Mouse (Mus musculus) C2C12 (cell line): ENCODE measurements around the gene Dscaml1.

Experiments
- CEBPB ChIP-seq: IDR thresholded peaks from one replicate; pipeline ENCODE4 v1.6.1; 2011; ENCODE audit warnings: low read depth, mild to moderate bottlenecking, control low read depth, moderate library complexity
- CTCF ChIP-seq: IDR thresholded peaks from one replicate; pipeline ENCODE4 v1.5.1; 2011; ENCODE audit not compliant: control insufficient read depth, insufficient read depth, insufficient read length
- FOSL1 ChIP-seq: IDR thresholded peaks from one replicate; pipeline ENCODE4 v1.8.0; 2011; ENCODE audit warnings: mild to moderate bottlenecking, low read length; ENCODE audit not compliant: poor library complexity, insufficient read depth, severe bottlenecking
- MYOD1 ChIP-seq: IDR thresholded peaks from one replicate; pipeline ENCODE4 v1.6.1; 2011; ENCODE audit warnings: low read depth; ENCODE audit not compliant: control insufficient read depth, insufficient read length
- MYOG ChIP-seq: IDR thresholded peaks from one replicate; pipeline ENCODE4 v1.6.1; 2011; ENCODE audit not compliant: control insufficient read depth, insufficient read length; ENCODE audit errors: extremely low read depth
- USF1 ChIP-seq: IDR thresholded peaks from one replicate; pipeline ENCODE4 v1.6.1; 2011; ENCODE audit warnings: low read depth, mild to moderate bottlenecking, control low read depth, moderate library complexity

DNA sequence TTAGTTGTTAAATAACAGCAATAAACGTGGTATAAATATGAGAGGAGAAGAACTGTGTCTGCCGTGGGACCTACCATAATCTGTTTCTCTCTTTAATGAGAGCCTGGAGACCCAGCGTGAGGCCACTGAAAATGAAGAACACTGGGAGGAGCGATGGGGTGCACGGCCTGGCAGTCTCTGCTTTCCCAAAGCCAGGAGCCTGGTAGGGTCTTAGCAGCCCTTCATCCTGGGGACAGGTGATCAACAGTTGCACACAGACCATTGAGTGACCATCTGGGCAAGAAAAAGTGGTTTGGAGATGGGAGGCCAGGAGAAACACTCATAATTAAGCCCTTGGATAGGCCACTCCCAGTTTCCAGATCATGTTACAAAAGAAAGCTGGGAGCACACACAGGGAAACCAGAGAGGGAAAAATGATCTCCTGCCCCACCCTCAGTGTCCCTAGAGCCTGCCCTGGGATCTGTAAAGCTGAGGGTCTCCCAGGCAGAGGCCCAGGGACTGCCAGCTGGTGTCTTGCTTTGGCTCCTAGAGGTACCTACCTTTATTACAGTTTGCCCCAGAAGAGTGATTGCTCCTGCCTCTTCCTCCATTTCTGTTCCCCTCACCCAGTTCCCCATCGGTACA lies 39.1 kb downstream of the Dscaml1 start:
- TF ChIP-seq CTCF, result no peak
- no peak for TF ChIP-seq USF1
- no peak for TF ChIP-seq FOSL1
- TF ChIP-seq CEBPB, result no peak
- TF ChIP-seq MYOG, result no peak
- no peak for TF ChIP-seq MYOD1
